Mouse (Mus musculus): ENCODE measurements around the gene Sec24c. TPM values are rescaled to one million over a fixed set of nuclear protein-coding genes. Genes with fewer than 3 reads are reported as not detected.
A peak's percentile ranks its signal among the peaks of the same experiment; 100 is the strongest.
"Not testable (repeated sequence)": the region's sequence is repeated elsewhere in the genome, so short reads cannot be mapped to it uniquely, and the experiment has no call there.

The Sec24c gene
- polyA plus RNA-seq, 1 experiment, result 49.6 TPM

DNA sequence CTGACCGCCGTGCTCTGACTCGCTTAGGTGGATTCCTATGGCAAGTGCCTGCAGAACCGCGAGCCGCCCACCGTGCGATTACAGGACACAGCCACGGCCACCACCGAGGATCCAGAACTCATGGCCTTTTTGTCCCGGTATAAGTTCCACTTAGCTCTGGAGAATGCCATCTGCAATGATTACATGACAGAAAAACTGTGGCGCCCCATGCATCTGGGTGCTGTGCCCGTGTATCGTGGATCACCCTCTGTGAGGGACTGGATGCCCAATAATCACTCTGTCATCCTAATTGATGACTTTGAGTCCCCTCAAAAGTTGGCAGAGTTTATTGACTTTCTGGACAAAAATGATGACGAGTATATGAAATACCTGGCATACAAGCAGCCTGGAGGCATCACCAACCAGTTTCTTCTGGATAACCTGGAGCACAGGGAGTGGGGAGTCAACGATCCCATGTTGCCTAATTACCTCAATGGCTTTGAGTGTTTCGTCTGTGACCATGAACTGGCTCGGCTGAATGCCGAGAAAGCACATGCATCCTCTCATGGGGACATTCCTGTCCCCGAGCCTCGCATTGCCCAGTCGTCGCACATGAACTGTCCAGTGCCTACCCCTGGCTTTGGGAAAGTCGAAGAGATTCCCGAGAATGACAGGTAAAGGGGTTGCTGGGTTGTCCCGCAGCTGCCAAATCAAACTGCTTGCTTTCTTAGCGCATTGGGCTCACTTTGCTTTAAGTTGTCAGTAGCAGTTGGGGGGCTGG, 21.8 kb downstream of the Sec24c start:
- H3K4me3 ChIP-seq (replicated peaks; ENCODE audit: control insufficient read depth, low read depth, low read length), result peak overlapping the region; percentile 86
- 25% methylated on average over 27 of the region's 27 CpGs for WGBS
- peak overlapping the region; percentile 46; the same call in 1 of the 2 replicates for H3K27ac ChIP-seq (ENCODE audit: control insufficient read depth, insufficient read depth, low read depth, low read length, poor library complexity)
- peaks cover 8% of the 10 kb centered on the region for H3K4me1 ChIP-seq (ENCODE audit: control insufficient read depth, insufficient read depth, low read length)
- TF ChIP-seq POLR2A (IDR thresholded peaks at IDR 0.05; ENCODE audit: borderline replicate concordance, control insufficient read depth, low read depth, low read length) (no peak), CTCF (IDR thresholded peaks at IDR 0.05; ENCODE audit: control insufficient read depth, insufficient read depth, low read length) (no peak)

GRCm38 (mm10) chr14:20696986-20697385, 22.9 kb downstream of the Sec24c start:
- TF ChIP-seq CTCF (IDR thresholded peaks at IDR 0.05; ENCODE audit: control insufficient read depth, insufficient read depth, low read length), result peak; percentile 41
- no peak for TF ChIP-seq POLR2A (IDR thresholded peaks at IDR 0.05; ENCODE audit: borderline replicate concordance, control insufficient read depth, low read depth, low read length)
- Histone ChIP-seq H3K4me3 (replicated peaks; ENCODE audit: control insufficient read depth, low read depth, low read length) (no peak overlapping the region), H3K4me1 (ENCODE audit: control insufficient read depth, insufficient read depth, low read length) (peaks cover 8% of the 10 kb centered on the region), H3K27ac (ENCODE audit: control insufficient read depth, insufficient read depth, low read depth, low read length, poor library complexity) (no peak overlapping the region)
- 14% methylated on average over 1 of the region's 1 CpGs for WGBS

- TF ChIP-seq CTCF (IDR thresholded peaks at IDR 0.05; ENCODE audit: control insufficient read depth, insufficient read depth, low read length) (no peak), POLR2A (IDR thresholded peaks at IDR 0.05; ENCODE audit: borderline replicate concordance, control insufficient read depth, low read depth, low read length) (no peak)
- H3K4me3 ChIP-seq (replicated peaks; ENCODE audit: control insufficient read depth, low read depth, low read length), result no peak overlapping the region
- H3K4me1 ChIP-seq (ENCODE audit: control insufficient read depth, insufficient read depth, low read length), result peaks cover 6% of the 10 kb centered on the region
- no peak overlapping the region for H3K27ac ChIP-seq (ENCODE audit: control insufficient read depth, insufficient read depth, low read depth, low read length, poor library complexity)
- WGBS, result 76% methylated on average over 2 of the region's 2 CpGs
These were observed 24.4 kb downstream of the Sec24c start for GRCm38 (mm10) chr14:20698515-20698914.

GRCm38 (mm10) chr14:20700362-20700761, 26.3 kb downstream of the Sec24c start:
- Histone ChIP-seq H3K27ac (ENCODE audit: control insufficient read depth, insufficient read depth, low read depth, low read length, poor library complexity) (no peak overlapping the region), H3K4me3 (replicated peaks; ENCODE audit: control insufficient read depth, low read depth, low read length) (no peak overlapping the region), H3K4me1 (ENCODE audit: control insufficient read depth, insufficient read depth, low read length) (peaks cover 4% of the 10 kb centered on the region)
- 89% methylated on average over 3 of the region's 3 CpGs for WGBS
- no peak for TF ChIP-seq POLR2A (IDR thresholded peaks at IDR 0.05; ENCODE audit: borderline replicate concordance, control insufficient read depth, low read depth, low read length)
- TF ChIP-seq CTCF (IDR thresholded peaks at IDR 0.05; ENCODE audit: control insufficient read depth, insufficient read depth, low read length), result no peak

DNA sequence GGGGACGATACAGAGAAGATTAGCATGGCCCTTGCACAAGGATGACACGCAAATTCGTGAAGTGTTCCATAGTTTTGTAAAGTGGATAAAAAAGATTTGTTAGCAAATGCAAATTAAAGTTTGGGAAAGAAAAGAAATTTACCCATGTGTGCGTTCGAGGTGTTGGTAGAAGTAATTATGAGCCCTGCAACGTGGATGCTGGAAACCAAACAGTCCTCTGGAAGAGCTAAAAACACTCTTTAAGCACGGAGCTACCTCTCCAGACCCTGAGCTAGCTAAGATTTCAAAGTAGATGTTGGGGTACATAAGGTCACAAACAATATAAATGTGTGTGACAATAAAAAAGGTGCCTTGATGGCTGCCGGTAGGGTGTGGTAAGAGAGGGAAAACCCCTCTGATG, 27.4 kb downstream of the Sec24c start:
- WGBS, result 79% methylated on average over 8 of the region's 8 CpGs
- TF ChIP-seq CTCF (IDR thresholded peaks at IDR 0.05; ENCODE audit: control insufficient read depth, insufficient read depth, low read length) (no peak), POLR2A (IDR thresholded peaks at IDR 0.05; ENCODE audit: borderline replicate concordance, control insufficient read depth, low read depth, low read length) (no peak)
- Histone ChIP-seq H3K4me1 (ENCODE audit: control insufficient read depth, insufficient read depth, low read length) (peaks cover 1% of the 10 kb centered on the region; the same call in 1 of the 2 replicates), H3K27ac (ENCODE audit: control insufficient read depth, insufficient read depth, low read depth, low read length, poor library complexity) (no peak overlapping the region), H3K4me3 (replicated peaks; ENCODE audit: control insufficient read depth, low read depth, low read length) (no peak overlapping the region)

DNA sequence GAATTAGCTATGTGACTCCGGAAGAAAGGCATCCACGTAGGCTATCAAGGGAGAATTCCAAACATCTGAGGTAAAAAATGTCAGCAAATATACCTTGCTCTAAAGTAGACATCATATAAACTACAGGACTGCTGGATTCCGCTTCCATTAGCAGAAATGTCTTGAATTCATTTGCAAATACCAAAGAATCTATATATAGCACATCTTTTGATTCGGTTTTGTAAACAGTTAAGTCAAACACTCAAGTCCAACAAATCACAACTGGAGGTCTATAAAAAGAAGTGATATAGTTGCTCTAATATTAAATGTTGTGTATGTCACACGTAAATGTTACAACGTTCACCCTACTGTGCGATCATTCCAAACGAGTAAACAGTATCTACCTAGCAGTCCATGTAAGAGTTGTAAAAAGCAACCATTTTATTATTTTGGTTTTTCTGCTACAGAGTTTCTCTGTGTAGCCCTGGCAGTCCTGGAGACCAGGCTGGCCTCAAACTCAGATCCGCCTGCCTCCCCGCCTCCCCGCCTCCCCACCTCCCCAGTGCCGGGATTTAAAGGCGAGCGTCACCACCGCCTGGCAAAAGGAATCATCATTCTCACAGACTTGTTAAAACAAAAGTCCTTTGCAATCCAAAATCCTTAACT, 28.1 kb downstream of the Sec24c start:
- Histone ChIP-seq H3K4me1 (ENCODE audit: control insufficient read depth, insufficient read depth, low read length) (no peaks in the 10 kb centered on the region; the same call in 1 of the 2 replicates), H3K4me3 (replicated peaks; ENCODE audit: control insufficient read depth, low read depth, low read length) (peak overlapping the region; percentile 91), H3K27ac (ENCODE audit: control insufficient read depth, insufficient read depth, low read depth, low read length, poor library complexity) (peak overlapping the region; percentile 24; the same call in 1 of the 2 replicates)
- 14% methylated on average over 15 of the region's 15 CpGs for WGBS
- TF ChIP-seq POLR2A (IDR thresholded peaks at IDR 0.05; ENCODE audit: borderline replicate concordance, control insufficient read depth, low read depth, low read length), result no peak
- TF ChIP-seq CTCF (IDR thresholded peaks at IDR 0.05; ENCODE audit: control insufficient read depth, insufficient read depth, low read length), result no peak

DNA sequence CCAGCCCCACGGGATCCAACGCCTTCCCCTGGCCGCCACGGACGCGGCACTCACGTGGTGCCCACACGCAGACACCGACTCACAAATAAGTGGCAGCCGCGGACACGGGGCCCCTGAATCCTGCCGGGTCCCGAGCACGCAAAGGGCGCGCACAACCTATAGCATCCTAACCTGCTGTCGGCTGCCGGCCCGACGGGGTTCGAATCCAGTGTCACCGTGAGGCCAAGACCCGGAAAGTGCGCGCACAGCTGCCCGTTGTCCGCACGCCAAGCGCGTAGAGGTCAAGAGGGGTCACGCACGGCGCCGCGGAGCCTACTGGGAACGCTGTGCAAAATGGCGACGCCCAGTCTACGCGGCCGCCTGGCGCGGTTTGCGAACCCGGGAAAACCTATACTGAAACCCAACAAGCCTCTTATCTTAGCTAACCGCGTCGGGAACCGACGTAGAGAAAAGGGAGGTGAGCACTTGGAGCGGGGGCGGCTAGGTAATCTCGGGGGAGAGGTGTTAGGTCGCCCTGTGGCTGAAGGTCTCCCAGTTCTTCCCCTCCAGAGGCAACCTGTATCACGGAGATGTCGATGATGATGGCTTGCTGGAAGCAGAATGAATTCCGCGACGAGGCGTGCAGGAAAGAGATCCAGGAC, 28.8 kb downstream of the Sec24c start, which contains the start of gene Chchd1:
TSS of gene Chchd1 (plus strand) at position 266 of the 641 bp plus-strand sequence.
- Histone ChIP-seq H3K27ac (ENCODE audit: control insufficient read depth, insufficient read depth, low read depth, low read length, poor library complexity) (peak within 1 kb of the TSS; percentile 82), H3K4me3 (replicated peaks; ENCODE audit: control insufficient read depth, low read depth, low read length) (peak within 1 kb of the TSS; percentile 91), H3K4me1 (ENCODE audit: control insufficient read depth, insufficient read depth, low read length) (no peaks in the 10 kb centered on the region; the same call in 1 of the 2 replicates)
- no peak for TF ChIP-seq CTCF (IDR thresholded peaks at IDR 0.05; ENCODE audit: control insufficient read depth, insufficient read depth, low read length)
- TF ChIP-seq POLR2A (IDR thresholded peaks at IDR 0.05; ENCODE audit: borderline replicate concordance, control insufficient read depth, low read depth, low read length), result peak; percentile 79; the same call in 1 of the 2 replicates
- under 1% methylated on average over 61 of the region's 61 CpGs for WGBS

GRCm38 (mm10) chr14:20703461-20703860, 29.4 kb downstream of the Sec24c start:
- 6% methylated on average over 8 of the region's 8 CpGs for WGBS
- not testable (repeated sequence) for H3K4me1 ChIP-seq (ENCODE audit: control insufficient read depth, insufficient read depth, low read length)
- Histone ChIP-seq H3K27ac (ENCODE audit: control insufficient read depth, insufficient read depth, low read depth, low read length, poor library complexity) (peak overlapping the region; percentile 82), H3K4me3 (replicated peaks; ENCODE audit: control insufficient read depth, low read depth, low read length) (peak overlapping the region; percentile 91)
